Mouse (Mus musculus): ENCODE measurements around the gene Carns1.

- TF ChIP-seq POLR2A (IDR thresholded peaks at IDR 0.05; ENCODE audit: insufficient read depth, low read length): no peak
- no peak for TF ChIP-seq CTCF (IDR thresholded peaks at IDR 0.05; ENCODE audit: low read depth, low read length)
Observed at GRCm38 (mm10) chr19:4166678-4167476, 8.4 kb downstream of the Carns1 start.
